Mouse (Mus musculus) MEL (cell line): ENCODE results near the gene Hacd3. TPM values are rescaled to one million over a fixed set of nuclear protein-coding genes. Genes with fewer than 3 reads are reported as not detected.

Source experiments
- DNase-seq: peaks from one replicate; pipeline ENCODE4 v3.0.0; 2011; ENCODE audit warnings: low read depth, low spot score
- H3K27ac ChIP-seq: 2 replicates; pipeline ENCODE4 v1.5.1; 2012; ENCODE audit warnings: low read depth, mild to moderate bottlenecking, control low read depth, low read length, moderate library complexity; ENCODE audit not compliant: control insufficient read depth
- H3K27me3 ChIP-seq, 2 experiments: fragments of 150-350 bp in 1 of 2; sonication (generic) in 1 of 2; 2 replicates each; pipeline ENCODE4 v1.6.1; 2012; ENCODE audit warnings: low read length in 2 of 2, mild to moderate bottlenecking in 2 of 2, improper control_type of control experiment in 1 of 2, moderate library complexity in 1 of 2; ENCODE audit not compliant: insufficient read depth in 2 of 2, control insufficient read depth in 1 of 2
- H3K36me3 ChIP-seq, 2 experiments: 2 replicates each; pipeline ENCODE4 v1.6.1; 2012 to 2014; ENCODE audit warnings: low read length in 2 of 2, improper control_type of control experiment in 1 of 2, inconsistent platforms in 1 of 2, mild to moderate bottlenecking in 1 of 2; ENCODE audit not compliant: insufficient read depth in 2 of 2, control insufficient read depth in 1 of 2
- H3K4me1 ChIP-seq, 2 experiments: fragments of 150-350 bp in 1 of 2; sonication (generic) in 1 of 2; 2 replicates each; pipeline ENCODE4 v1.6.1; 2012; ENCODE audit warnings: low read length in 2 of 2, improper control_type of control experiment in 1 of 2, mild to moderate bottlenecking in 1 of 2; ENCODE audit not compliant: insufficient read depth in 2 of 2, control insufficient read depth in 1 of 2
- H3K4me3 ChIP-seq, 2 experiments: fragments of 150-350 bp in 1 of 2; sonication (generic) in 1 of 2; 2 replicates each; pipeline ENCODE4 v1.5.1; 2012; ENCODE audit warnings: low read depth in 2 of 2, low read length in 2 of 2, mild to moderate bottlenecking in 2 of 2, moderate library complexity in 2 of 2, control low read depth in 1 of 2, improper control_type of control experiment in 1 of 2; ENCODE audit not compliant: control insufficient read depth in 1 of 2, insufficient read depth in 1 of 2
- H3K79me2 ChIP-seq: 2 replicates; pipeline ENCODE4 v1.6.1; 2012; ENCODE audit warnings: mild to moderate bottlenecking, low read length, moderate library complexity; ENCODE audit not compliant: control insufficient read depth, poor library complexity, insufficient read depth
- H3K9ac ChIP-seq: 2 replicates; pipeline ENCODE4 v1.6.1; 2012; ENCODE audit warnings: low read depth, mild to moderate bottlenecking, control low read depth, low read length, moderate library complexity; ENCODE audit not compliant: control insufficient read depth, poor library complexity, severe bottlenecking
- H3K9me3 ChIP-seq: fragments of 150-350 bp; sonication (generic); replicated peaks from 2 replicates; pipeline ENCODE4 v1.6.1; 2012; ENCODE audit warnings: mild to moderate bottlenecking, low read length, improper control_type of control experiment, moderate library complexity; ENCODE audit not compliant: insufficient read depth
- BHLHE40 ChIP-seq: IDR thresholded peaks from 2 replicates; pipeline ENCODE4 v1.6.1; 2012; ENCODE audit warnings: low read depth, mild to moderate bottlenecking, inconsistent platforms, low read length, improper control_type of control experiment, borderline replicate concordance
- CHD2 ChIP-seq: IDR thresholded peaks from 2 replicates; pipeline ENCODE4 v1.6.1; 2011; ENCODE audit warnings: low read length, improper control_type of control experiment
- E2F4 ChIP-seq: IDR thresholded peaks from 2 replicates; pipeline ENCODE4 v1.6.1; 2011; ENCODE audit warnings: low read depth, low read length, improper control_type of control experiment, borderline replicate concordance
- ELF1 ChIP-seq: IDR thresholded peaks from 2 replicates; pipeline ENCODE4 v1.6.1; 2014; ENCODE audit warnings: low read depth, mild to moderate bottlenecking, inconsistent platforms, low read length, improper control_type of control experiment, moderate library complexity
- ETS1 ChIP-seq: IDR thresholded peaks from 2 replicates; pipeline ENCODE4 v1.6.1; 2012; ENCODE audit warnings: low read depth, mild to moderate bottlenecking, inconsistent platforms, low read length, improper control_type of control experiment, moderate library complexity
- GATA1 ChIP-seq: IDR thresholded peaks from 2 replicates; pipeline ENCODE4 v1.6.1; 2011; ENCODE audit warnings: low read depth, low read length, improper control_type of control experiment
- HCFC1 ChIP-seq: IDR thresholded peaks from 2 replicates; pipeline ENCODE4 v1.6.1; 2012; ENCODE audit warnings: low read depth, mild to moderate bottlenecking, inconsistent platforms, low read length, improper control_type of control experiment, moderate library complexity
- JUND ChIP-seq: IDR thresholded peaks from 2 replicates; pipeline ENCODE4 v1.6.1; 2011; ENCODE audit warnings: low read depth, mild to moderate bottlenecking, improper control_type of control experiment, low read length
- KAT2A ChIP-seq: conservative IDR thresholded peaks from 2 replicates; pipeline ENCODE4 v1.6.1; 2012; ENCODE audit warnings: low read depth, low read length, improper control_type of control experiment, inconsistent platforms
- MAFK ChIP-seq: IDR thresholded peaks from 2 replicates; pipeline ENCODE4 v1.6.1; 2011; ENCODE audit warnings: low read depth, mild to moderate bottlenecking, low read length, improper control_type of control experiment, borderline replicate concordance
- MXI1 ChIP-seq: IDR thresholded peaks from 2 replicates; pipeline ENCODE4 v1.6.1; 2011; ENCODE audit warnings: mild to moderate bottlenecking, low read depth, low read length, improper control_type of control experiment
- MYC ChIP-seq: IDR thresholded peaks from 2 replicates; pipeline ENCODE4 v1.6.1; 2011; ENCODE audit warnings: low read depth, mild to moderate bottlenecking, low read length, improper control_type of control experiment, moderate library complexity
- NRF1 ChIP-seq: IDR thresholded peaks from 2 replicates; pipeline ENCODE4 v1.6.1; 2014; ENCODE audit warnings: low read depth, mild to moderate bottlenecking, inconsistent platforms, low read length, improper control_type of control experiment, moderate library complexity; ENCODE audit not compliant: poor library complexity, insufficient read depth, severe bottlenecking
- POLR2A ChIP-seq, 2 experiments: IDR thresholded peaks; 2 replicates each; pipeline ENCODE4 v1.6.1; 2011 to 2012; ENCODE audit warnings: low read length in 2 of 2, mild to moderate bottlenecking in 2 of 2, control low read depth in 1 of 2, improper control_type of control experiment in 1 of 2, low read depth in 1 of 2, moderate library complexity in 1 of 2; ENCODE audit not compliant: control insufficient read depth in 1 of 2, insufficient read depth in 1 of 2, poor library complexity in 1 of 2
- POLR2AphosphoS2 ChIP-seq: IDR thresholded peaks from 2 replicates; pipeline ENCODE4 v1.6.1; 2011; ENCODE audit warnings: low read length, improper control_type of control experiment
- POLR2AphosphoS5 ChIP-seq: IDR thresholded peaks from 2 replicates; pipeline ENCODE4 v1.6.1; 2012; ENCODE audit warnings: low read depth, borderline replicate concordance, mild to moderate bottlenecking, inconsistent platforms, low read length, moderate library complexity, mixed read lengths
- RCOR1 ChIP-seq: IDR thresholded peaks from 2 replicates; pipeline ENCODE4 v1.6.1; 2012; ENCODE audit warnings: low read depth, mild to moderate bottlenecking, inconsistent platforms, low read length, improper control_type of control experiment
- SMC3 ChIP-seq: IDR thresholded peaks from 2 replicates; pipeline ENCODE4 v1.6.1; 2011; ENCODE audit warnings: low read depth, low read length, improper control_type of control experiment
- TAL1 ChIP-seq: IDR thresholded peaks from 2 replicates; pipeline ENCODE4 v1.6.1; 2012; ENCODE audit warnings: mild to moderate bottlenecking, inconsistent platforms, low read length, moderate library complexity, mixed read lengths
- TCF12 ChIP-seq: IDR thresholded peaks from 2 replicates; pipeline ENCODE4 v1.6.1; 2014; ENCODE audit warnings: low read depth, mild to moderate bottlenecking, inconsistent platforms, low read length, improper control_type of control experiment, moderate library complexity
- UBTF ChIP-seq: IDR thresholded peaks from 2 replicates; pipeline ENCODE4 v1.6.1; 2012; ENCODE audit warnings: low read depth, mild to moderate bottlenecking, inconsistent platforms, low read length, improper control_type of control experiment, moderate library complexity, borderline replicate concordance; ENCODE audit not compliant: insufficient read depth
- USF2 ChIP-seq, 2 experiments: IDR thresholded peaks; 2 replicates each; pipeline ENCODE4 v1.6.1; 2011 to 2012; ENCODE audit warnings: improper control_type of control experiment in 2 of 2, low read length in 2 of 2, borderline replicate concordance in 1 of 2, inconsistent platforms in 1 of 2, low read depth in 1 of 2, mild to moderate bottlenecking in 1 of 2; ENCODE audit not compliant: insufficient read depth in 1 of 2
- ZKSCAN1 ChIP-seq: IDR thresholded peaks from 2 replicates; pipeline ENCODE4 v1.6.1; 2012; ENCODE audit warnings: low read depth, mild to moderate bottlenecking, inconsistent platforms, low read length, improper control_type of control experiment, moderate library complexity
- ZMIZ1 ChIP-seq: IDR thresholded peaks from 2 replicates; pipeline ENCODE4 v1.6.1; 2012; ENCODE audit warnings: low read depth, mild to moderate bottlenecking, inconsistent platforms, low read length, improper control_type of control experiment, moderate library complexity
- ZNF384 ChIP-seq: IDR thresholded peaks from 2 replicates; pipeline ENCODE4 v1.6.1; 2012; ENCODE audit warnings: low read depth, mild to moderate bottlenecking, inconsistent platforms, low read length, improper control_type of control experiment
- polyA plus RNA-seq, 2 experiments: library from polyadenylated mRNA; stranded (reverse) in 1 of 2; unstranded in 1 of 2; fragments of >175 nt in 1 of 2; fragments of >200 nt in 1 of 2; gene quantifications; 2 replicates each; pipeline versions ENCODE4 v1.2.1 to v1.2.4; 2012; ENCODE audit warnings: low replicate concordance in 2 of 2, low read depth in 1 of 2; ENCODE audit not compliant: insufficient read length in 2 of 2, insufficient read depth in 1 of 2, missing spikeins in 1 of 2
- total RNA-seq: library from RNA; depleted of rRNA; stranded (reverse); fragments of 300-350 nt; gene quantifications from 2 replicates; pipeline ENCODE4 v1.2.3, GENCODE M21; 2012

The Hacd3 gene
- total and polyA plus RNA-seq, 3 experiments = 47.3 to 340 (median 57.9) TPM

DNA sequence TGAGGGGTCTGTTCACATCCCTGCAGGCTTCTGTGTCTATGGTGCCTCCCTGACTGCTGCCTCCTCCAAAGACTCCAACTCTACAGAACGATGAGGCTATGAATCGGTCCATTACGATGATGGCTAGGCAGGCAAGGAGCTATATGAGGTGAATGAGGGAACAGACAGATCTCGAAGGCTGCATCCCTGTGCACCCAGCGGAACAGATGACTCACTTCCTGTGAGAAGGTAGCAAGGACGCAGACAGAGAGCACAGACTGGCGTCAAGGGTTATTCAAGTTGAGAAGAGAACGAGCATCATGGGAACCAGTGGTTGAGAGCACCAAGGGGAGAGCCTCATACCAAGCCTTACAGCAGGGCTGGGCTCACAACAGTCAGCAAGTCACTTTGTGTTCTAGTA, 10.9 kb downstream of the Hacd3 start:
- peak; percentile 33 for DNase-seq
- H3K27ac ChIP-seq = no peak overlapping the region

DNA sequence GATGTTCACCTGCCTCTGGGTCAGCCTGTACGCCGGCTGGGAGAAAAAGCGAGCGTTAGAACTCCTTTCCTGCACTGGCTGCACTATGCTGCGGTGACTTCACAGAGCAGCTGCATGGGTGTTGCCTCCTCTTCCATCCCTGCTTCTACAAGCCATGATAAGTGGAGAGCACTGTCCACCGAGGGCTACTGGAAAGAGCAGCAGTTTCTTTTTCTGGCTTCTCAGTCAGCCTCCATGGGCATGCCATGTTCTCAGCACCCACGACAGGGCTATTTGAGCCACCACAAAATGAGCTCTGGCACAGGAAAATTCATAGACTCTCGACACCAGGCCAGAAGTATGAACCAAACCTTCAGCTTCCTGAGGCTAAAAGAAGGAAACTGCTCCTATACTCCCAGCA, 15.8 kb downstream of the Hacd3 start:
- Histone ChIP-seq H3K27ac (no peak overlapping the region), H3K9me3 (no peaks in the 10 kb centered on the region), H3K4me1 (no peaks in the 10 kb centered on the region), H3K4me3 (no peak overlapping the region), H3K9ac (no peak overlapping the region), H3K27me3 (no peaks in the 10 kb centered on the region), H3K79me2 (no peaks in the 10 kb centered on the region), H3K36me3 (peaks cover 0 to 13% of the 10 kb centered on the region in 2 experiments; a peak in 1 of 4 replicates)
- DNase-seq = no peak
- TF ChIP-seq TAL1 (no peak), MXI1 (no peak), E2F4 (no peak), HCFC1 (no peak), BHLHE40 (no peak), ZNF384 (no peak), CHD2 (no peak), ZKSCAN1 (no peak), MAFK (no peak), ELF1 (no peak), POLR2AphosphoS2 (no peak)

More for the DNA sequence above, 10.9 kb downstream of the Hacd3 start:
- Histone ChIP-seq H3K9ac (no peak overlapping the region), H3K4me1 (peaks cover 0 to 6% of the 10 kb centered on the region in 2 experiments; a peak in 2 of 4 replicates), H3K27me3 (no peaks in the 10 kb centered on the region), H3K9me3 (no peaks in the 10 kb centered on the region), H3K79me2 (peaks cover 16% of the 10 kb centered on the region), H3K4me3 (no peak overlapping the region), H3K36me3 (peaks cover 4 to 5% of the 10 kb centered on the region in 2 experiments; a peak in 3 of 4 replicates)
- no peak for TF ChIP-seq HCFC1
- TF ChIP-seq USF2 (IDR thresholded peaks at IDR 0.05; ENCODE audit: borderline replicate concordance in 1 of 2, insufficient read depth in 1 of 2, low read depth in 1 of 2, low read length in 2 of 2) = no peak
- TF ChIP-seq POLR2A (IDR thresholded peaks at IDR 0.05; ENCODE audit: control insufficient read depth in 1 of 2, insufficient read depth in 1 of 2, low read depth in 1 of 2, low read length in 2 of 2, poor library complexity in 1 of 2) = no peak
- TF ChIP-seq MYC = no peak
- no peak for TF ChIP-seq SMC3
- TF ChIP-seq NRF1 = no peak
- no peak for TF ChIP-seq MAFK
- TF ChIP-seq POLR2AphosphoS2 = no peak
- TF ChIP-seq ELF1 = no peak
- no peak for TF ChIP-seq RCOR1
- TF ChIP-seq POLR2AphosphoS5 = no peak
- no peak for TF ChIP-seq ZMIZ1
- TF ChIP-seq JUND = no peak
- TF ChIP-seq UBTF = no peak
- TF ChIP-seq KAT2A = no peak
- TF ChIP-seq GATA1 = no peak
- TF ChIP-seq ETS1 = no peak
- TF ChIP-seq TCF12 = no peak
